Mouse (Mus musculus) liver, embryonic 18 days (tissue): Measurements from ENCODE around the gene Ptn. TPM values are rescaled to one million over a fixed set of nuclear protein-coding genes. Genes with fewer than 3 reads are reported as not detected.

Experiments
- polyA plus RNA-seq: library from polyadenylated mRNA; depleted of rRNA; stranded (reverse); fragments of >200 nt; gene quantifications from 2 replicates; pipeline ENCODE4 v1.2.3, GENCODE M21; 2012; rRNA removed

Gene Ptn
- 4.8 and 5.0 TPM in 2 replicates for polyA plus RNA-seq

DNA sequence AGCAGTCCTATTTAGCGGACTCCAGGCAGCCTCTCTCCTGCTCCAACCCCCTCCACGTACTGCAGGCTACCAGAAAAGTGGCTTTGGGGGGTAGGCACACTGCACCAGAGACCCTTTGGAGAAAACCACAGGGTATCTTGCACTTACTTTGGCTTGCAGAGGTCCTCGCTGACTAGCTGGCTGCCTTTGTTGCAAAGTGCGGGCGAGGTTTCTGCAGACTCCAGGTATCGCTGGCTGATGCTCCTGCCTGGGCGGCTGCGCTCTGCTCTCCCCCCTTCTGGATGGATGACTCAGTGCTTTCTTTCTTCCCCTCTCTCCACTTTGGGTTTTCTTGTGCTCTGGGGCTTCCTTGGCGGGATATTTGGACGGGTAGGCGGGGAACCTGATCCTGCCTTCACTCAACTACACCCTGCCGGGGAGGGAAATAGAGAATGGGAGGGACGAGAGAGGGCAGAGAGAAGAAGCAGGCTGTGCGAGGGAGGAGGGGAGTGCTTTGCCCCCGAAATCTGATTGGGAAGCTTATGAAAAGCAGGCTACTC is at the start of gene Ptn:
Gene Ptn, minus strand, starts transcription at position 474 of the 539 bp plus-strand sequence.

